8 mouse cellular contexts compared by ENCODE assay signal in genomic region chr17:57334761-57335150, GRCm38 (mm10). TPM values are rescaled to one million over a fixed set of nuclear protein-coding genes. Genes with fewer than 3 reads are reported as not detected.
DNase-seq lines count a peak whose midpoint lies in the region; ATAC-seq and TF ChIP-seq lines count a peak whose summit lies in the region.

No protein-coding gene starts in this region.

- no peaks in the 10 kb centered on the region for H3K4me1 ChIP-seq in hindbrain, postnatal 0 days (ENCODE audit: insufficient read depth, low read length)

- DNase-seq in R1 (ENCODE audit: low read depth, low spot score), result peak; percentile 78
- peak; percentile 91 to 96 for DNase-seq in cerebellum, postnatal 14 days
- DNase-seq in frontal cortex, postnatal 25 days (ENCODE audit: low spot score in 2 of 2), result peak; percentile 75 to 80
- peak; percentile 85 for DNase-seq in hindbrain, postnatal 0 days (ENCODE audit: low spot score)
- peak; percentile 48 for DNase-seq in left cerebral cortex, adult 11 months (ENCODE audit: low spot score)
- peak; percentile 62 for DNase-seq in retina, postnatal 7 days (ENCODE audit: low read depth, low spot score)
- DNase-seq in urinary bladder, adult 2 months (ENCODE audit: low spot score), result peak; percentile 72

- 6% methylated on average over 16 of the region's 16 CpGs for WGBS in hindbrain, postnatal 0 days
- WGBS in macrophage (ENCODE audit: missing documents), result 5% methylated on average over 16 of the region's 16 CpGs

- no peak overlapping the region for H3K9ac ChIP-seq in hindbrain, postnatal 0 days (replicated peaks; ENCODE audit: low read length)

- H3K36me3 ChIP-seq in hindbrain, postnatal 0 days (ENCODE audit: insufficient read depth, low read length), result no peaks in the 10 kb centered on the region
- no peaks in the 10 kb centered on the region for H3K36me3 ChIP-seq in macrophage (ENCODE audit: inconsistent target)

- no peaks in the 10 kb centered on the region for H3K9me3 ChIP-seq in hindbrain, postnatal 0 days (ENCODE audit: low read length)

- peaks cover 8% of the 10 kb centered on the region; the same call in 1 of the 2 replicates for H3K79me2 ChIP-seq in macrophage (ENCODE audit: inconsistent target)

- H3K4me2 ChIP-seq in hindbrain, postnatal 0 days (ENCODE audit: low read depth, low read length), result peak overlapping the region; percentile 27; the same call in 1 of the 2 replicates

- ATAC-seq in hindbrain, postnatal 0 days, result peak; percentile 46

- H3K4me3 ChIP-seq in hindbrain, postnatal 0 days (ENCODE audit: low read length), result no peak overlapping the region
- no peak overlapping the region for H3K4me3 ChIP-seq in macrophage (ENCODE audit: inconsistent target)

- H3K27ac ChIP-seq in hindbrain, postnatal 0 days, result no peak overlapping the region
- H3K27ac ChIP-seq in macrophage, result peak overlapping the region; percentile 96

- no peaks in the 10 kb centered on the region for H3K27me3 ChIP-seq in hindbrain, postnatal 0 days (ENCODE audit: insufficient read depth, low read length)

- peak; percentile 95 for TF ChIP-seq CTCF in hindbrain, postnatal 0 days (IDR thresholded peaks at IDR 0.05; ENCODE audit: low read depth)

RNA-seq across cellular contexts. Expression of gene Adgre1, which starts 23.7 kb away (rescaled TPM):
- total RNA-seq in hindbrain, postnatal 0 days (2014; rRNA removed), result 6.8 and 16.1 TPM in 2 replicates
- 4.2 and 5.0 TPM in 2 replicates for polyA plus RNA-seq in hindbrain, postnatal 0 days (2015; fragmentation: Nextera tagmentation; extraction: Ambion mirVana)
- total RNA-seq in macrophage (2018; cell fraction: chromatin; rRNA removed), result 1,000 to 10,000 TPM in 11 of 26 experiments, 100 to 1,000 TPM in 15; 242 to 2,479 (median 816) TPM
- 1,000 to 10,000 TPM in 13 of 26 experiments, 100 to 1,000 TPM in 13; 468 to 3,066 (median 983) TPM for total RNA-seq in macrophage (2018; cell fraction: cytosol; rRNA removed)
- total RNA-seq in macrophage (2018; cell fraction: nucleus; rRNA removed), result 1,000 to 10,000 TPM in 14 of 26 experiments, 100 to 1,000 TPM in 12; 625 to 4,563 (median 1,527) TPM
- 496 to 766 TPM (median 742 TPM) in 3 replicates for polyA plus RNA-seq in macrophage (2018)
- polyA plus RNA-seq in urinary bladder, adult 2 months (2012; rRNA removed), result 15.9 and 18.6 TPM in 2 replicates

RNA-seq across cellular contexts. Expression of gene Vav1, which starts 55.9 kb away (rescaled TPM):
- 2.2 and 2.5 TPM in 2 replicates for total RNA-seq in hindbrain, postnatal 0 days (2014; rRNA removed)
- 1.9 and 2.5 TPM in 2 replicates for polyA plus RNA-seq in hindbrain, postnatal 0 days (2015; fragmentation: Nextera tagmentation; extraction: Ambion mirVana)
- 100 to 1,000 TPM; 144 to 640 (median 355) TPM for total RNA-seq in macrophage (2018; cell fraction: chromatin; rRNA removed)
- 100 to 1,000 TPM in 25 of 26 experiments, 10 to 100 TPM in 1; 97.9 to 300 (median 165) TPM for total RNA-seq in macrophage (2018; cell fraction: cytosol; rRNA removed)
- 100 to 1,000 TPM; 118 to 364 (median 250) TPM for total RNA-seq in macrophage (2018; cell fraction: nucleus; rRNA removed)
- polyA plus RNA-seq in macrophage (2018), result 91.4 to 144 TPM (median 106 TPM) in 3 replicates
- 3.5 and 3.9 TPM in 2 replicates for polyA plus RNA-seq in urinary bladder, adult 2 months (2012; rRNA removed)

Comparison
In these comparisons a context has a peak if more than half of its experiments do, and no peak if none do; other contexts are left out.
1. RNA of gene Adgre1, which starts 23.7 kb away (polyA plus RNA-seq): 496 to 766 TPM in macrophage; 15.9 to 18.6 TPM in urinary bladder, adult 2 months and 4.2 to 5.0 TPM in hindbrain, postnatal 0 days; every median in the first group is over 10 times any median in the second.
2. RNA of gene Vav1, which starts 55.9 kb away (polyA plus RNA-seq): 91.4 to 144 TPM in macrophage; 3.5 to 3.9 TPM in urinary bladder, adult 2 months and 1.9 to 2.5 TPM in hindbrain, postnatal 0 days; every median in the first group is over 10 times any median in the second.
3. Peak in every context shown above with its lines, with median percentiles within 50 percentile points of each other: DNase-seq.